Mouse (Mus musculus) lung, adult 2 months (tissue): ENCODE measurements around the gene Wfdc11.

ENCODE experiments used
- CTCF ChIP-seq: fragments of 200-500 bp; IDR thresholded peaks from 2 replicates; pipeline ENCODE4 v1.5.1; 2011; ENCODE audit warnings: mild to moderate bottlenecking, low read length, control low read depth; ENCODE audit not compliant: insufficient read depth
- POLR2A ChIP-seq: fragments of 200-500 bp; IDR thresholded peaks from 2 replicates; pipeline ENCODE4 v1.6.1; 2011; ENCODE audit warnings: low read depth, mild to moderate bottlenecking, control low read depth, low read length, borderline replicate concordance; ENCODE audit errors: extremely low read depth

- TF ChIP-seq CTCF = no peak
- TF ChIP-seq POLR2A = no peak
Measured at GRCm38 (mm10) chr2:164656483-164656882, 17.4 kb downstream of the Wfdc11 start, which contains the start of gene Wfdc9.
